Mouse (Mus musculus) bone marrow, adult 2 months (tissue): Measurements from ENCODE around the gene Thbs2. TPM values are rescaled to one million over a fixed set of nuclear protein-coding genes. Genes with fewer than 3 reads are reported as not detected.

Experiments used
- H3K27ac ChIP-seq: fragments of 200-500 bp; 2 replicates; pipeline ENCODE4 v1.5.1; 2012; ENCODE audit warnings: low read depth, mild to moderate bottlenecking, control low read depth, inconsistent platforms, low read length; ENCODE audit not compliant: control insufficient read depth, poor library complexity, insufficient read depth
- H3K4me1 ChIP-seq: fragments of 200-500 bp; 2 replicates; pipeline ENCODE4 v1.6.1; 2011; ENCODE audit warnings: low read length; ENCODE audit not compliant: control insufficient read depth, insufficient read depth
- H3K4me3 ChIP-seq: fragments of 200-500 bp; replicated peaks from 2 replicates; pipeline ENCODE3; 2011; ENCODE audit warnings: mild to moderate bottlenecking, low read depth, low read length, control low read depth; ENCODE audit not compliant: control insufficient read depth
- CTCF ChIP-seq: fragments of 200-500 bp; IDR thresholded peaks from 2 replicates; pipeline ENCODE4 v1.5.1; 2011; ENCODE audit warnings: low read length, control low read depth; ENCODE audit not compliant: control insufficient read depth, insufficient read depth
- POLR2A ChIP-seq: fragments of 200-500 bp; IDR thresholded peaks from 2 replicates; pipeline ENCODE4 v1.6.1; 2011; ENCODE audit warnings: low read depth, mild to moderate bottlenecking, control low read depth, low read length, borderline replicate concordance; ENCODE audit not compliant: control insufficient read depth
- WGBS: fragments of 180-500 bp; shearing (Covaris S2); methylation state at CpG from one replicate; pipeline ENCODE4 v1.1.7; 2018; 5-methylcytosine and 5-hydroxymethylcytosine counted together
- polyA plus RNA-seq: library from polyadenylated mRNA; stranded (reverse); fragments of >200 nt; gene quantifications from 2 replicates; pipeline ENCODE4 v1.2.4, GENCODE M21; 2011; ENCODE audit warnings: low replicate concordance; ENCODE audit not compliant: missing spikeins, insufficient read depth, insufficient read length

Gene Thbs2
- polyA plus RNA-seq, 1 experiment: 7.0 TPM

GRCm38 (mm10) chr17:14703268-14703667 is 9.2 kb upstream of the Thbs2 start:
- H3K27ac ChIP-seq: no peak overlapping the region
- no peak overlapping the region for H3K4me3 ChIP-seq
- H3K4me1 ChIP-seq: no peaks in the 10 kb centered on the region
- 64% methylated on average over 4 of the region's 4 CpGs for WGBS
- TF ChIP-seq POLR2A (no peak), CTCF (no peak)

- no peak overlapping the region for H3K4me3 ChIP-seq
- 51% methylated on average over 3 of the region's 3 CpGs for WGBS
- H3K27ac ChIP-seq: no peak overlapping the region
- H3K4me1 ChIP-seq: no peaks in the 10 kb centered on the region
- no peak for TF ChIP-seq CTCF
- TF ChIP-seq POLR2A: no peak
These were observed 8.7 kb upstream of the Thbs2 start for GRCm38 (mm10) chr17:14702701-14703100.

GRCm38 (mm10) chr17:14701891-14702290 is 7.9 kb upstream of the Thbs2 start:
- 44% methylated on average over 2 of the region's 2 CpGs for WGBS
- no peak for TF ChIP-seq CTCF
- TF ChIP-seq POLR2A: no peak
- Histone ChIP-seq H3K27ac (no peak overlapping the region), H3K4me3 (no peak overlapping the region), H3K4me1 (no peaks in the 10 kb centered on the region)

GRCm38 (mm10) chr17:14700204-14700603 is 6.2 kb upstream of the Thbs2 start:
- TF ChIP-seq CTCF (no peak), POLR2A (no peak)
- H3K27ac ChIP-seq: no peak overlapping the region
- no peaks in the 10 kb centered on the region for H3K4me1 ChIP-seq
- 74% methylated on average over 5 of the region's 5 CpGs for WGBS
- H3K4me3 ChIP-seq: no peak overlapping the region

GRCm38 (mm10) chr17:14698188-14698587 is 4.2 kb upstream of the Thbs2 start:
- no peak overlapping the region for H3K27ac ChIP-seq
- 61% methylated on average over 6 of the region's 6 CpGs for WGBS
- no peaks in the 10 kb centered on the region for H3K4me1 ChIP-seq
- TF ChIP-seq POLR2A (no peak), CTCF (no peak)
- H3K4me3 ChIP-seq: no peak overlapping the region

- Histone ChIP-seq H3K27ac (no peak overlapping the region), H3K4me1 (no peaks in the 10 kb centered on the region), H3K4me3 (no peak overlapping the region)
- WGBS: 76% methylated on average over 6 of the region's 6 CpGs
- TF ChIP-seq CTCF (no peak), POLR2A (no peak)
These were observed 3.1 kb upstream of the Thbs2 start for GRCm38 (mm10) chr17:14697096-14697495.

GRCm38 (mm10) chr17:14696281-14696795 is 2.3 kb upstream of the Thbs2 start:
- H3K4me1 ChIP-seq: no peaks in the 10 kb centered on the region
- no peak overlapping the region for H3K27ac ChIP-seq
- WGBS: 88% methylated on average over 6 of the region's 6 CpGs
- TF ChIP-seq POLR2A: no peak
- no peak for TF ChIP-seq CTCF
- H3K4me3 ChIP-seq: no peak overlapping the region

GRCm38 (mm10) chr17:14693048-14693993 is 714 bp downstream of the Thbs2 start:
- H3K4me3 ChIP-seq: no peak overlapping the region

More at GRCm38 (mm10) chr17:14693048-14693993, 714 bp downstream of the Thbs2 start:
- WGBS: 16% methylated on average over 9 of the region's 9 CpGs
- no peak overlapping the region for H3K27ac ChIP-seq
- TF ChIP-seq POLR2A: no peak
- TF ChIP-seq CTCF: no peak
- H3K4me1 ChIP-seq: no peaks in the 10 kb centered on the region
